Mouse (Mus musculus) midbrain, embryonic 13.5 days (tissue): ENCODE data around the gene Unk. TPM values are rescaled to one million over a fixed set of nuclear protein-coding genes. Genes with fewer than 3 reads are reported as not detected.

Experiments used
- ATAC-seq: fragments of 200-750 bp; cut with Nextera tagmentation; 2 replicates; pipeline ENCODE4 v1.8.0; 2017; ENCODE audit warnings: mild to moderate bottlenecking, moderate TSS enrichment, moderate library complexity
- H3K27ac ChIP-seq: fragments of 300-500 bp; sonication (generic); 2 replicates; pipeline ENCODE4 v1.5.1; 2015; ENCODE audit warnings: inconsistent platforms, mild to moderate bottlenecking, moderate library complexity
- H3K27me3 ChIP-seq: fragments of 300-500 bp; sonication (generic); 2 replicates; pipeline ENCODE4 v1.6.1; 2015; ENCODE audit warnings: mild to moderate bottlenecking, inconsistent platforms
- H3K36me3 ChIP-seq: fragments of 300-500 bp; sonication (generic); 2 replicates; pipeline ENCODE4 v1.6.1; 2015; ENCODE audit warnings: mild to moderate bottlenecking, inconsistent platforms
- H3K4me1 ChIP-seq: fragments of 300-500 bp; sonication (generic); replicated peaks from 2 replicates; pipeline ENCODE4 v1.6.1; 2015; ENCODE audit warnings: inconsistent platforms
- H3K4me2 ChIP-seq: fragments of 300-500 bp; sonication (generic); replicated peaks from 2 replicates; pipeline ENCODE4 v1.6.1; 2015; ENCODE audit warnings: moderate library complexity, mild to moderate bottlenecking, inconsistent platforms
- H3K4me3 ChIP-seq: fragments of 300-500 bp; sonication (generic); replicated peaks from 2 replicates; pipeline ENCODE4 v1.5.1; 2015; ENCODE audit warnings: mild to moderate bottlenecking, inconsistent platforms
- H3K9ac ChIP-seq: fragments of 300-500 bp; sonication (generic); replicated peaks from 2 replicates; pipeline ENCODE4 v1.6.1; 2015; ENCODE audit warnings: mild to moderate bottlenecking, inconsistent platforms
- H3K9me3 ChIP-seq: fragments of 300-500 bp; sonication (generic); 2 replicates; pipeline ENCODE4 v1.6.1; 2016; ENCODE audit warnings: mild to moderate bottlenecking, inconsistent platforms
- WGBS: fragments of 180-500 bp; shearing (Covaris S2); methylation state at CpG from one replicate; pipeline ENCODE4 v1.1.7; 2015; 5-methylcytosine and 5-hydroxymethylcytosine counted together
- polyA plus RNA-seq: library from polyadenylated mRNA; unstranded; fragments of >200 nt; fragmentation: Nextera tagmentation; extraction: Ambion mirVana; gene quantifications from 2 replicates; pipeline ENCODE4 v1.2.1, GENCODE M21; 2015

Gene Unk
- polyA plus RNA-seq, 1 experiment from 2014 or later: 43.7 TPM

DNA sequence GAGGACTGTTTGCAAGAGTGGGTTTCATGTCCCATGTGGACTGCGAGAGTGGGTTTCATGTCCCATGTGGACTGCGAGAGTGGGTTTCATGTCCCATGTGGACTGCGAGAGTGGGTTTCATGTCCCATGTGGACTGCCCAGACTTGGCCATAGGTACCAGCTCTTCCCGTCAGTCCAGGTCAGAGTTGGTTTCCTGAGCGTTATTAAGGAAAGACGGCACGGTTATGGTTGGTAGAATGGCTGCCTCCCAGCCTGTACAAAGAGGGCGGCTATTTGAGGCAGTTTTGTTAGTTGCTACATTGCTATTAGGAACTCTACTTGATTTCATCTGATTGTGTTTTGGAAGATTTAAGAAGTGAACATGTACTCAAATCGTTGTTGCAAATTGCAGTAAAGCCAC lies 7.7 kb downstream of the Unk start:
- Histone ChIP-seq H3K4me1 (peaks cover 7% of the 10 kb centered on the region), H3K4me3 (no peak overlapping the region), H3K4me2 (no peak overlapping the region), H3K9me3 (0 out of 2 replicates have a peak, but pooled peaks cover 4% of the 10 kb centered on the region), H3K36me3 (peaks cover 38% of the 10 kb centered on the region), H3K9ac (no peak overlapping the region), H3K27me3 (no peaks in the 10 kb centered on the region), H3K27ac (no peak overlapping the region)
- WGBS: 92% methylated on average over 9 of the region's 9 CpGs
- ATAC-seq: no peak

DNA sequence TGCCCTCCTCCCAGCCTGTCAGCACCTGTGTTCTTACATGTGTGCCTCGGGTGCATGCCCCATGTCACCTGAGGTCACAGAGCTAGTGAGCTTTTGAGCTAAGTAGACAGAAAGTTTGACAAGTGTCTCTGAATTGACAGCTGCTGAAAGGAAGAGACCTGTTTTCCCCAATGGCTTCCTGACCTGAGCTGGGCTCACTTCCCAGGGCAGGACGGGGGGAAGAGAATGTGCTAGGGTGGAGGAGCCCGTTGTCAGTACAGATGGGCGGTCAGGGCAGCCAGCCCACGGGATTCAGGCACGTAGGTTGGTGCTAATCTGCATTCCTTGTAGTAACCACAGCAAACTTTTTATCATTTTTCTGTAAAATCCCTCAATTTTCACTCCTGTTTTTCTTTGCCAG lies 10.5 kb downstream of the Unk start:
- ATAC-seq: no peak
- Histone ChIP-seq H3K4me2 (no peak overlapping the region), H3K36me3 (peaks cover 40% of the 10 kb centered on the region), H3K9me3 (0 out of 2 replicates have a peak, but pooled peaks cover 4% of the 10 kb centered on the region), H3K4me3 (no peak overlapping the region), H3K27ac (no peak overlapping the region), H3K27me3 (no peaks in the 10 kb centered on the region), H3K9ac (no peak overlapping the region), H3K4me1 (no peaks in the 10 kb centered on the region)
- WGBS: 96% methylated on average over 6 of the region's 6 CpGs

DNA sequence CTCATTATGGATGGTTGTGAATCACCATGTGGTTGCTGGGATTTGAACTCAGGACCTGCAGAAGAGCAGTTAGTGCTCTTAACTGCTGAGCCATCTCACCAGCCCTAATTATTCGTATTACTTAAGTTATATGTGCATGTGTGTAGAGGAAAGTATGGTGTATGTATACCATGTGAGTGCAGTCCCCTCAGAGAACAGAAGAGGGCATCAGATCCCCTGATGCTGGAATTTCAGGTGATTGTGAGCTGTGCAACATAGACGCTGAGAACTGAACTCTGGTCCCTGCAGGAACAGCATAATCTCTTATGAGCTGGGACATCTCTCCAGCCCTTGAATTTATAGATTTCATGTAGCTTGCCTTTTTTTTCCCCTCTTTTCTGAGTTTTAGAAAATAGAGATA lies 11.7 kb downstream of the Unk start:
- Histone ChIP-seq H3K9ac (no peak overlapping the region), H3K27ac (no peak overlapping the region), H3K36me3 (peaks cover 48% of the 10 kb centered on the region), H3K4me2 (no peak overlapping the region), H3K27me3 (no peaks in the 10 kb centered on the region), H3K4me1 (no peaks in the 10 kb centered on the region), H3K9me3 (0 out of 2 replicates have a peak, but pooled peaks cover 4% of the 10 kb centered on the region), H3K4me3 (no peak overlapping the region)
- ATAC-seq: no peak
- WGBS: 99% methylated on average over 2 of the region's 2 CpGs

DNA sequence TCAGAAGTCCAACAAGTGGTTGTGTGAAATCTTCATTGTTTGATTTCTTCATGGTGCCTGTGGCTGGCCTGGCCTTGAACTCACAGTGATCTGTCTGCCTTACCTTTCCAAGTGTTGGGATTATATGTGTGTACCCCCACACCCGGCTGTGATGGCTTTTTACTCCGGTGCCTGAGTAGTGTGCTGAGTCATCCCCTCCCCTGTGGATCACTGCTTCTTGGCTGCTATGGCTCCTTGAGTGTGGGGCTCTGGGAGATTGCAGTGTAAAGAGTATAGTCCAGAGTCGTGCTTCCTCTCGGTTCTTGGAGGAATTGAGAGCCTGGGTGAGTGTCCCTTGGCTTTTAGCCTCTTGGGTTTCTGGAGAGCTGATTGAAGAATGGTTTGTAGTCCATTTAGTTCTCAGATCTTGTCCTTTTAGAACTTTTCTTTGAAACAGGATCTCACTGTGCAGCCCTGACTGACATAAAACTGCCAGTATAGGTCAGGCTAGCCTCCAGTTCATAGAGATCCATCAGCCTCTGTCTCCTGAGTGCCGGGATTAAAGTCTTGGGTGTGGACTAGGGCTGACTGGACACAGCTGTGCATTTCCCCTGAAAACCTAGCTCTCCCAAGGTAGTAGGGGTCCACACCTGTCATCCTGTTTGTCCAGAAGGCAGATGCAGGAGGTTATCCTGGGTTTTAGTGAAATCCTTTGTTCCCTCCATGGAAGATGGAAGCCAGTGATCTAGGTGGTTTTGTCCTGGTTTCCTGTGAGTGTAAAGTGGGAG lies 12.4 kb downstream of the Unk start:
- Histone ChIP-seq H3K27me3 (no peaks in the 10 kb centered on the region), H3K9ac (no peak overlapping the region), H3K4me3 (no peak overlapping the region), H3K4me2 (no peak overlapping the region), H3K4me1 (no peaks in the 10 kb centered on the region), H3K9me3 (0 out of 2 replicates have a peak, but pooled peaks cover 4% of the 10 kb centered on the region), H3K27ac (no peak overlapping the region), H3K36me3 (peaks cover 55% of the 10 kb centered on the region)
- ATAC-seq: no peak
- 92% methylated on average over 5 of the region's 5 CpGs for WGBS

DNA sequence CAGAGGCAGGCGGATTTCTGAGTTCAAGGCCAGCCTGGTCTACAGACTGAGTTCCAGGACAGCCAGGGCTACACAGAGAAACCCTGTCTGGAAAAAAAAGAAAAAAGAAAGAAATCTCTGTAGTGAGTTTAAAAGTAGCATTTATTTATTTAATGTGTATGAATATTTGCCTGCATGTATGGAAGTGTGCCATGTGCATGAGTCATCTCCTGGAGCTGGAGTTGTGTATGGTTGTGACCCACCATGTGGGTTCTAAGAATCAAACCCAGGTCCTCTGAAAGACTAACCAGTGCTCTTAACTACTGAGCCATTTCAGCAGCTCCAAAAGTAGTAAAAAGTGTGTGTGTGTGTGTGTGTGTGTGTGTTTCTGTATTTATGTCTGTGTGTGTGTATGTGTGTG lies 13.2 kb downstream of the Unk start:
- peaks cover 62% of the 10 kb centered on the region for H3K36me3 ChIP-seq
- 100% methylated on average over 1 of the region's 1 CpGs for WGBS

DNA sequence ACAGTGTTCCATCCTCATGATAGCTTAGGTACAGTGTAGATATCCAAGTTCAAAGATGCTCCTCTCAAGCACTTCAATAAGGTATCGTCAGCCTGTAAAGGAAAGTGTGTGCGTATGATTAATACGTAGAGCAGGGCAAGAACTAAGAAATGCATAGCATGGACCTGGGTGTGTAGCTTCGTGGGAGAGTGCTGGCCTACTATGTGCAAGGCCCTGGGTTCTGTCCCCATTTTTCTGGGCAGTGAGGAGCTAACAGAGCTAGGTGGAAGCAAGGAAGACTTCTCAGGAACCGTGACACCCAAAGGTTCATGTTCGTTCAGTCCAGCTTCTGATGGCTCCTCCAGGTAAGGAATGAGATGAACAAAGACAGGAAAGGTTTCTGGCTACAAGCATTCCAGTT lies 15.1 kb downstream of the Unk start:
- 96% methylated on average over 6 of the region's 6 CpGs for WGBS
- no peak for ATAC-seq
- H3K27ac ChIP-seq: no peak overlapping the region
- peaks cover 64% of the 10 kb centered on the region for H3K36me3 ChIP-seq
- H3K27me3 ChIP-seq: no peaks in the 10 kb centered on the region
- H3K4me2 ChIP-seq: no peak overlapping the region
- 0 out of 2 replicates have a peak, but pooled peaks cover 4% of the 10 kb centered on the region for H3K9me3 ChIP-seq
- H3K9ac ChIP-seq: no peak overlapping the region
- H3K4me3 ChIP-seq: no peak overlapping the region
- H3K4me1 ChIP-seq: no peaks in the 10 kb centered on the region

More for the DNA sequence above, 13.2 kb downstream of the Unk start:
- H3K4me3 ChIP-seq: no peak overlapping the region
- H3K27ac ChIP-seq: no peak overlapping the region
- no peak overlapping the region for H3K4me2 ChIP-seq
- H3K4me1 ChIP-seq: no peaks in the 10 kb centered on the region
- ATAC-seq: no peak
- H3K27me3 ChIP-seq: no peaks in the 10 kb centered on the region
- H3K9me3 ChIP-seq: 0 out of 2 replicates have a peak, but pooled peaks cover 4% of the 10 kb centered on the region
- H3K9ac ChIP-seq: no peak overlapping the region

DNA sequence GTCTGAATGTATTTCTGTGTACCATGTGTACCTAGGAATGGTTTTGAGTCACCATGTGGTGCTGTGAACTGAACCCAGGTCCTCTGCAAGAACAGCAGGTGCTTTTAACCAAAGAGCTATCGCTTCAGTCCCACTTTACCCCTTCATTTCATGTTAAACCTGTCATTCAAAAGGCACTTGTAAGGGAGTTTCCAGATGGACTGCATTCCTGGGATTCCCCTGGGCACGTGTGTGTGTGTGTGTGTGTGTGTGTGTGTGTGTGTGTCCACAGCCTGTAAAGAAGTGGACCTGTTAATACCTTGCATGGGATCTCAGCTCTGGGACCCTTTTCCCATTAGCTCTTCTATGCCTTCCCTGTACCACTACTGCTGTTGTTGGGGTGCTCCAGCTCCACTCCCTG lies 19.5 kb downstream of the Unk start:
- 98% methylated on average over 2 of the region's 2 CpGs for WGBS
- Histone ChIP-seq H3K4me1 (no peaks in the 10 kb centered on the region), H3K9ac (no peak overlapping the region), H3K4me3 (no peak overlapping the region), H3K4me2 (no peak overlapping the region), H3K36me3 (peaks cover 89% of the 10 kb centered on the region), H3K27ac (no peak overlapping the region), H3K27me3 (no peaks in the 10 kb centered on the region), H3K9me3 (no peaks in the 10 kb centered on the region)
- no peak for ATAC-seq

DNA sequence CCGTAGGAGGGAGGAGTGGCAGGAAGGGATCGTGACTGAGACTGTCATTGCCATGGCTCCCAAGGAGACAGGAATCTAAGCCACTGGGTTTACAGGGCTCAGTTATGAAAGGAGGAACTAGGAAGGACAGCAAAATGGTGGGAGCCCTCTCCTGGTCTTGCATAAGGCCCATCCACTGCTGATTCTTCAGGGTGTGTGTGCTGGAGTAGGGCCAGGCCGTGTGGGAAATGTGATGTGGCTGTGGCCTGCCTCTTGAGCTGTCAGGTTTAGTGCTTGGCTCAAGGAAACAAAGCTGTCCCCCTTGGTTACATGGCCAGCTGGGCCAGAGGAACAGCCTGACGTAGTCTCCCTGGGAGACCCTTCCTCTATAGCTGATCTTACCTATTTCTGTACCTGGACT lies 20.1 kb downstream of the Unk start:
- Histone ChIP-seq H3K9ac (no peak overlapping the region), H3K4me3 (no peak overlapping the region), H3K9me3 (no peaks in the 10 kb centered on the region), H3K36me3 (peaks cover 94% of the 10 kb centered on the region), H3K27ac (no peak overlapping the region), H3K27me3 (no peaks in the 10 kb centered on the region), H3K4me1 (no peaks in the 10 kb centered on the region), H3K4me2 (no peak overlapping the region)
- ATAC-seq: no peak
- 93% methylated on average over 4 of the region's 4 CpGs for WGBS

DNA sequence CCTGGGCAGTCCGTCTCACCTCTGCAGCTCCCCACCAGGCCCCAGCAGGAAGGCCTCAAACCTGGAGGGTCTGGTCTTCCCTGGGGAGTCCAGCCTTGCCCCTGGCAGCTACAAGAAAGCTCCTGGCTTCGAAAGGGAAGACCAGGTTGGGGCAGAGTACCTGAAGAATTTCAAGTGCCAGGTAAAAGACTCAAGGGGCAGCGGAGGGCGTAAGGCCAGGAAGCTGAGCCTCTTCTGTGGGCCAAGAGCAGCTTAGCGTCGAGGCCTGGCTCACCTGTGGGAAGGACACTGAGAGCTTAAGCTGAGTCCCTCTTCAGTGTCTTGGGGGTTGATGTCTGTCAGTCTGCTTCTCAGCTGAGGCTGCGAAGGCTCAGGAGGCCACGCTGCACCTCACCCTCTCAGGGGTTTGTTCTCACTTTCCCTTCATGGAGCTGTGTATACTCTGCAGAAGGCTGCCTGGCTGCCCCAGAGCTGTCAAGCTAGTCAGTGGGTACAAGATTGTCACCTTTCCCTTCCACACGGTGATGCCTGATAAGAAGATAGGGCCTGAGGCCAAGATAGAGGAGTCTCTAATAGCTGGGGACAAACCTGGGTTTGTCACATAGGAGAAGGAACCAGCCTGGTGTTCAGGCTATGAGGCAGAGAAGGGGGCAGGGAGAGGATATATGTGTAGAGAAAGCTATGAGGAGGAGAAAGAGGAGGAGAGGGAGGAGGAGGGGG lies 23.5 kb downstream of the Unk start:
- ATAC-seq: no peak
- Histone ChIP-seq H3K27me3 (no peaks in the 10 kb centered on the region), H3K4me1 (no peaks in the 10 kb centered on the region), H3K9me3 (no peaks in the 10 kb centered on the region), H3K27ac (no peak overlapping the region), H3K9ac (no peak overlapping the region), H3K4me2 (no peak overlapping the region), H3K4me3 (no peak overlapping the region), H3K36me3 (peaks cover 98% of the 10 kb centered on the region)
- WGBS: 95% methylated on average over 9 of the region's 9 CpGs

DNA sequence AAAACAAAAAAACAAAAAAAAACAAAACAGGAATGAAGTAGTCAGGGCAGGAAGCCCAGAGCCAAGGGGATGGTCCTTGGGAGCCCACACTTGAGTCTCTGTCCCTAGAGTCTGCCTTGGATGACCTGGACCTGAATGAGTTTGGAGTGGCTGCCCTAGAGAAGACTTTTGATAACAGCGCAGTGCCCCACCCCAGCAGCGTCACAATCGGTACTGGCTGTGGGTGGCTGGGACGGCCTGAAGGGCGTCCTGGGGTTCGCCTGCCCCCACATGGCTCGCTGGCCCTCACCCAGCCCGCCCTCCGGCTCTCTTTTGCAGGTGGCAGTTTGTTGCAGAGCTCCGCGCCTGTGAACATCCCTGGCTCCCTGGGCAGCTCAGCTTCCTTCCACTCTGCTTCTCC lies 25.8 kb downstream of the Unk start:
- no peak overlapping the region for H3K4me2 ChIP-seq
- H3K27me3 ChIP-seq: no peaks in the 10 kb centered on the region
- H3K36me3 ChIP-seq: peaks cover 98% of the 10 kb centered on the region
- H3K4me3 ChIP-seq: no peak overlapping the region
- WGBS: 95% methylated on average over 11 of the region's 11 CpGs
- H3K4me1 ChIP-seq: no peaks in the 10 kb centered on the region
- no peak overlapping the region for H3K27ac ChIP-seq
- no peak overlapping the region for H3K9ac ChIP-seq
- H3K9me3 ChIP-seq: no peaks in the 10 kb centered on the region
- ATAC-seq: no peak

DNA sequence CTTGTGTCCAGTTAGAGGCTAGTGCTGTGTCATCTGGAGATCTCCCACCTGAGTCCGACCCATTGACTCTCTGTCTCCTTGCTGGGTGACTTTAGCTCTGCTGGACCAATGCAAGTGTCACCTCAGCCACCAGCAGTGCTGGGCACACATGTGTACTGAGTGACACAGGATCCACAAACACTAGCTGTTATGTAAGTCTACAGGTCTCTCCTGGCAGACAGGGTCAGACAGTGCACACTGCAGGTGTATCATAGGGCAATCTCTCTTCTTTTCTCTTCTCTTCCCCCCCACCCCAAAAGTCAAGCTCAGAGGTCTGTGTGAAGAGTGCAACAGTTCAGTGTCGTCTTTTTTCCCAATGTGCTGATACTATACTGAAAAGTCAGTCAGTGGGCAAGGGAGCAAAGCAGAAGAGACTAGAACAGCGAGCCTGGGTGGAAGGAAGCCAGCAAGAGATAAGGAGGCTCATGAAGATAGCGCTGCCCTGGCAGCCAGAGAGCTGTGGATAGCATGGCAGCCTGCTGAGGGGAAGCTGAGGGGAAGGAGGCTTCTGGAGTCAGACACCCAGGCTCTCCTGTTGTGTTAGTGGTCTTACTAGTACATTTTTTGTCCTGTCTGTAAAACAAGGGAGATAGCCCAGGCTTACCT lies 27.2 kb downstream of the Unk start:
- no peak for ATAC-seq
- Histone ChIP-seq H3K4me3 (no peak overlapping the region), H3K9me3 (no peaks in the 10 kb centered on the region), H3K9ac (no peak overlapping the region), H3K4me2 (no peak overlapping the region), H3K36me3 (peaks cover 99% of the 10 kb centered on the region), H3K27ac (no peak overlapping the region), H3K27me3 (no peaks in the 10 kb centered on the region), H3K4me1 (no peaks in the 10 kb centered on the region)
- WGBS: 85% methylated on average over 4 of the region's 4 CpGs

DNA sequence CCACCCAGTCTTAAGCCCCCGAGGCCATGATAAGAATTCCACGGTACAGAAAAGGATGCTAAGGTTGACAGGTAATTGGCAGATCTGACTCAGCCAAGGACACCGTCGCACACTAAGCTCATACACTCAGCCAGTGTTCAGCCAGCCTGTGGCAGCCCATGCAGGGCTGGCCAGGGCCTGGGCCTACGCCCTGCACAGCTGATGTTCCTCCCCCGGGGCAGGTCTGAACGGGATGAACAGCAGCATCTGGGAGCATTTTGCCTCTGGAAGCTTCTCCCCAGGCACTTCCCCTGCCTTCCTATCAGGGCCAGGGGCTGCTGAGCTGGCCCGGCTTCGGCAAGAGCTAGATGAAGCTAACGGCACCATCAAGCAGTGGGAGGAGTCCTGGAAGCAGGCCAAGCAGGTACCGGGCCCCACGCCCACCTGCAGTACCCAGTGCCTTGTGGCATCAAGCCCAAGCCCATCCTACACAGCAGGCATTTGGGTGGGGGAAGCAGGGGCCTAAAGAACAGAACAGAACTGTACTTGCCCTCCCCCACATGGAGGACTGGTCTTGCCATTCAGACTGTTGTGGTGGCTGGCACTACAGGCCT lies 28.0 kb downstream of the Unk start:
- Histone ChIP-seq H3K36me3 (peaks cover 92% of the 10 kb centered on the region), H3K4me2 (no peak overlapping the region), H3K9me3 (no peaks in the 10 kb centered on the region), H3K9ac (no peak overlapping the region), H3K4me3 (no peak overlapping the region), H3K27me3 (no peaks in the 10 kb centered on the region), H3K4me1 (no peaks in the 10 kb centered on the region), H3K27ac (no peak overlapping the region)
- 84% methylated on average over 12 of the region's 12 CpGs for WGBS
- ATAC-seq: no peak
